Comparison of ENCODE assay signal across 17 mouse cellular contexts in genomic region chr5:14945524-14945923, GRCm38 (mm10). TPM values are rescaled to one million over a fixed set of nuclear protein-coding genes. Genes with fewer than 3 reads are reported as not detected.
"Had no signal": no experiment of that assay in that cellular context is flagged by ENCODE, and none has a peak within 500 bp of the region (broad histone marks: within the 10 kb centered on the region; RNA-seq: fewer than 3 reads in every experiment).

No protein-coding gene starts in this region.

RNA-seq across cellular contexts. Expression of gene Speer4e, which starts 7.3 kb away (rescaled TPM):
- polyA plus RNA-seq: forebrain, postnatal 0 days; gonadal fat pad, adult 2 months; heart, adult 2 months; heart, embryonic 11.5 days; heart, embryonic 16.5 days; hindbrain, embryonic 10.5 days; hindbrain, embryonic 13.5 days; hindbrain, embryonic 15.5 days; hindbrain, postnatal 0 days; intestine, embryonic 16.5 days; kidney, adult 2 months; kidney, embryonic 15.5 days; kidney, postnatal 0 days; large intestine, adult 2 months; limb, embryonic 11.5 days; limb, embryonic 14.5 days; liver, embryonic 12.5 days had no signal

RNA-seq across cellular contexts. Expression of gene Gm9758, which starts 30.8 kb away (rescaled TPM):
- polyA plus RNA-seq: forebrain, postnatal 0 days; gonadal fat pad, adult 2 months; heart, adult 2 months; heart, embryonic 11.5 days; heart, embryonic 16.5 days; hindbrain, embryonic 10.5 days; hindbrain, embryonic 13.5 days; hindbrain, embryonic 15.5 days; hindbrain, postnatal 0 days; intestine, embryonic 16.5 days; kidney, adult 2 months; kidney, embryonic 15.5 days; kidney, postnatal 0 days; large intestine, adult 2 months; limb, embryonic 11.5 days; limb, embryonic 14.5 days; liver, embryonic 12.5 days had no signal

RNA-seq across cellular contexts. Expression of gene Gm10354, which starts 33.2 kb away (rescaled TPM):
- polyA plus RNA-seq: forebrain, postnatal 0 days; gonadal fat pad, adult 2 months; heart, adult 2 months; heart, embryonic 11.5 days; heart, embryonic 16.5 days; hindbrain, embryonic 10.5 days; hindbrain, embryonic 13.5 days; hindbrain, embryonic 15.5 days; hindbrain, postnatal 0 days; intestine, embryonic 16.5 days; kidney, adult 2 months; kidney, embryonic 15.5 days; kidney, postnatal 0 days; large intestine, adult 2 months; limb, embryonic 11.5 days; limb, embryonic 14.5 days; liver, embryonic 12.5 days had no signal
